Mouse (Mus musculus): ENCODE measurements around the gene Traf5.

The Traf5 gene

GRCm38 (mm10) chr1:192091806-192092772 lies at the start of gene Traf5:
TSS of gene Traf5 (minus strand) at chr1:192092559.
- peak; percentile 91 for DNase-seq

GRCm38 (mm10) chr1:192140313-192140712 lies 48.0 kb upstream of the Traf5 start:
- DNase-seq = no peak

- DNase-seq = peak; percentile 85
These were observed 45.9 kb upstream of the Traf5 start, which contains the start of gene Rcor3 for GRCm38 (mm10) chr1:192137926-192138910. TSS of gene Rcor3 (minus strand) at chr1:192138062.

DNA sequence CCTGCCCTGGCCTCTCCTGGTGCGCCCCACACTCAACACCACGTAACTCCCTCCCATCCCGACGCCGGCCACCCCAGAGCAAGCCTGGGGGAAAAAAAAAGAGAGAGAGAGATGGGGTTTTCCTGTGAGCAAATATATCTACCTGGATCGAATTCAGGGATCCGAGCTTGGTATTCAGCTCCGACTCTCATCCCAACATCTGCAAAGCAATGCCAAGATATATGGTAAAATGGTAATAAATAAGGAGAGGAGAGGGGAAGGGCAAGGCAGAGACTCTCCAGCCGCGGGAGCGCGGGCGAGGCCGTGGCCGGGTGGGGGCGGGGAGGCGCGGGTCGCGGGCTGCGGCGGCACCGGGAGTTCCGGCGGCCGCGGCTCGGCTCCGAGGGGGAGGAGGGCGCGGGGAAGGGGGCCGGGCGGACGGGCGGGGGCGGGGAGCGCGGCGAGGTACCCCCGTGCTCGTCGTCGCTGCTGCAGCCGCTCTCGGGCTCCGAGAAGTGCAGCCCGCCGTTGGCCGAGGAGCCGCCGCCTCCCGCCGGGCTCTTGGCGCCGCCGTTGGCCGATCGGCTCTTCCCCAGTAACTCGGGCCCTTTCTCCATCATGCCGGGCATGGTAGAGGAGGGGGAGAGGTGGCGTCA lies 45.0 kb upstream of the Traf5 start:
- peak; percentile 37 for DNase-seq

DNA sequence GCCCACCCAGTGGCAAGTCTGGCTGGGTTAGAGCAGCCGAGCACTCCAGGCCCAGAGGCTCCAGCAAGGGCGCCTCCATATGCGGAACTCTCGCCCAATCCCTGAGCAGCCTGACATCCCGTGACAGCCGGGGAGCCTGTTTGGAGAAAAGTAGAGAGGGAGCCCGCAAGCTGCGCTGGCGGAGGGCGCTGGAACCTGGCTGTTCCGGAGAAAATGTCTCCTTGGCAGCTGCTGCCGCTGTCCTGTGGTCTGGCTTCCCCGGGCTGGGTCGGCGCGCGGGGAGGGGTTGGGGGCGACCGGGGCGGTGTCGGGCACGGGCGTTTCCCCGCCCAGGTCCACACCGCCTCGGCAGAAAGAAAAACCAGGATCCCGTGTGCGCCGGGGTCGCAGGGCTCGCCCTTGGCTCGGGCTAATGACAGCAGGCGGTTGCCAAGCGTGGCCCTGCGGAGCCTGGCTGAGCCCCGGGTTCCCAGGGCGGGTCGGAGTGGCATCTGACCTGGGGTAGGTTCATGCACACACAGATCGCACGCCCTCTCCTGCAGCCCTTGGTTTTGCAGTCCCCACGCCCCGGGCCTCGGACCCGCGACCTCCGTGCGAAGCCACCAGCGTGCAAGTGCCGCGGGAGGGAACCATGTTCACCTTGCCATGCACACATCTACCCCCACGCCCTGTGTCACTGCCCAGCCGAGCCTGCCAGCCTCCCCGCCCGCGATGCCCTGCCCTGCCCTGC lies 44.4 kb upstream of the Traf5 start:
- peak; percentile 85 for DNase-seq

- DNase-seq = no peak
These were observed 37.8 kb upstream of the Traf5 start for GRCm38 (mm10) chr1:192130202-192130601.

DNA sequence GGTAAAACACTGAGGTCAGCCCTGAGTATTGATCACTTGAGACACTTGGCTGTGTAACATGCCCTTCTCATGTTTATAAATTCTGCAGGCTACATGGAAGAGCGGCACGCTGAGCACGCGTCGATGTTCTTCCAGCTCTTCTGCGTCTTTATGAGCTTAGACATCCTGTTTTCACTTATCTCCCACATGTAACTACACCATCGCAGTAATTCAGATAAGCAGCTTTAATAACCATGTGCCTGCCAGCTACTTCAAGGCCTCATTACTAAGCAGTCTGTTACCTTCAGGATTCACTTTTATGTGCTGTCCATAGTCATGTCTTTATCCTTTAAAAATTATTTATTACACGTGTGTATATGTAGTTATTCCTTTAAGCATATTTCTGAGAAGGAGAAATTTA lies 36.0 kb upstream of the Traf5 start:
- no peak for DNase-seq

DNA sequence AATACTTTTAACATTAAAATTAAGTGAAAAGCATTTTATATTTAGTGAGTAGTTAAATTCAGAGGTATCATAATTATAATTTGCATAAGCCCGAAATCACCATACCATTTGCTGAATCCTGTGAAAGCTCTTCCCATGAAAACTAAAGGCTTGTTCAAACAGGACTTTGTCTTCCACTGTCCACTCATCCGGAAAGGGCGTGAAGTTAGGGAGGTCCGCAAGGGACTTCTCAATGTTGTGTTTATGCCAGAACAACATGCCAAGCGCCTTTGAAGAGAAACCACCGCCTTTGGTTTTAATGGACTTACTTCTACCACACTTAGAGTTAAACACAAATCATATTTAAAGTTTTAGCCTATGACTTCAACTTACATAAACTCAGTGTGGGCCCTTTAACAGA lies 33.4 kb upstream of the Traf5 start:
- DNase-seq = no peak

GRCm38 (mm10) chr1:192116262-192116661 lies 23.9 kb upstream of the Traf5 start:
- DNase-seq = no peak

DNA sequence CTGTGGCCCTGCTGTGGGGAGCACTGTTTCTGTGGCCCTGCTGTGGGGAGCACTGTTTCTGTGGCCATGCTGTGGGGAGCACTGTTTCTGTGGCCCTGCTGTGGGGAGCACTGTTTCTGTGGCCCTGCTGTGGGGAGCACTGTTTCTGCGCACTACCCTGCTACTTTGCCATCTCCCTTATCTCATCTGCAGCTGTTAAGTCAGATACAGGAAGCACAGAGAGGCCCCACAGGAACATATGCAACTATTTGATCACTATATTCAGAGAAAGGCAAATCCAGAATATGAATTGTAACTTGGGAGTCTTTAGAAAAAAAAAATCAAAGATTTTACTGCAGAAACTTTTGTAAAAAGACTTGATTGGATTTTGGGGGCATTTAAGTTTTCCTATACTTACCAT lies 23.0 kb upstream of the Traf5 start:
- no peak for DNase-seq

- no peak for DNase-seq
These were observed 16.8 kb upstream of the Traf5 start for GRCm38 (mm10) chr1:192109169-192109568.

DNA sequence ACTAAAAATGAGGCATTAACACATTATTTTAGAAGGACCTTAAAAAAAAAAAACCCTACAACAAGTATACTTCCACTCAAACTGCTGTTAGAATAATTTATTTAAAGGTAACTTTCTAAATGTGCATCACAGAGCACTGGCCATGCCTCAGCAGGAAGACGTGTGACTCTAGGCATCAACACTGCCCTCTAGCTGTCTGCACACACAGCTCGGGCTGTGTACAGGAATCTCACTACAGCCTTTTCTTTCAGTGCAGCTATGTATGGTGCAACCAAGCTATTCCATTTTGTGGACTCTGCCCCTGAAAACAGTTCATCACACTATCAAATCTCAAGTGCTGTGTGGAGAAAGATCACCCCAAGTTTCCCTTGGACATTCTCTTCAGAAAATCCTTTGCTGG lies 15.0 kb upstream of the Traf5 start:
- no peak for DNase-seq

DNA sequence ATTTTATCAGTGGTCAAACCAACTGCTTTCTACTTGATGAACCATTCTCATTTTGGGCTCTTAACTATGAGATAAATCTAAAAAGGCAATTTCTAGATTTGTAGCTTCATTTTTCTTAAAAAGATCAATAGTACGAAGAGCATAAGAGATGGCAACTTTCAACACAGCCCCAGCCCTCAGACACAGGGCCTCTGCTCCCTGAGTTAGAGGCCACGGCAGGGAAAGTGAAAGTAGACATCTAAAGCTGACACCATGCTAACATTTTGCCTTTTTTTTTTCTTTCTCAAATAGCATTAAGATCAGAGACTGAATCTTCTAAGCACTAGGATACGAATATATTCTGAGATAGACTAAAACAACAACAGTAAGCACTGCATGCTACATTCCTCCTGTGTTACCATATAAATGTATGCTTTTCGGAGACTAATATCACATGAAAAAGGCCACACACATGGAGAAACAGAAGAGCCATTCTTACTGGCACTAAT lies 13.6 kb upstream of the Traf5 start:
- no peak for DNase-seq

DNA sequence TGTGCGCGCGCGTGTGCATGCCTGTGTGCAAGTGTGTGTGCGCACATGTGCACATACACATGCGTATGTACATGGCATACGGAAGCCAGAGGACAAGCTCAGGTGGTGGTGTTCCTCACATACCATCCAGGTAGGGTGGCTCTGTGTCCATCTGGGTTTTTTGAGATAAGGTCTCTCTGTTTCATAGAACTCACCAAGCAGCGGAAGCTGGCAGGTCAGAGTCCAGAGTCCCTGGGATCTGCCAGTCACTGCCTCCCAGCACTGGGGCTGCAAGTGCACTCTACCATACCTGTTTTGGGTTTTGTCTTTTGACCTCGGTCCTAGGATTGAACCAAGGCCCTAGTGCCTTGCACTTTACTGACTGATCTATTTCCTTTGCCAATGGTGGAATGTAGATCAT lies 11.7 kb upstream of the Traf5 start:
- DNase-seq = no peak

DNA sequence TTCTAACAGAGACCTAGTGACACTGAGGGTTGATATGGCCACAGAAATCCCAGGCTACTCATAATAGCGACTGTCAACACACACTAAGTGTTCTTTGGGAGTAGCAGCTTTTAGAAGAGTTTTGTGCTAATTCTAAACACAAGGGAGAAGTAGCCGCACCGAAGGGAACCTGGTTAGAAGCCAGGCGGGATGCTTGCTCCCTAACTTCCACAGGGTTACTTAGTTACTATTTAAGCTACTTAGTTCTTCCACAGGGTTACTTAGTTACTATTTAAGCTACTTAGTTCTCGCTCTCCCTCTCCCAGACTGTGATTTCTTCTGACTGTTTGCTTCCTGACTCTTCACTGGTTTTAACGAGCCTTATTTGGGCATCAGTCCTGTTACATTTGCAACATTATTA lies 10.8 kb upstream of the Traf5 start:
- no peak for DNase-seq

DNA sequence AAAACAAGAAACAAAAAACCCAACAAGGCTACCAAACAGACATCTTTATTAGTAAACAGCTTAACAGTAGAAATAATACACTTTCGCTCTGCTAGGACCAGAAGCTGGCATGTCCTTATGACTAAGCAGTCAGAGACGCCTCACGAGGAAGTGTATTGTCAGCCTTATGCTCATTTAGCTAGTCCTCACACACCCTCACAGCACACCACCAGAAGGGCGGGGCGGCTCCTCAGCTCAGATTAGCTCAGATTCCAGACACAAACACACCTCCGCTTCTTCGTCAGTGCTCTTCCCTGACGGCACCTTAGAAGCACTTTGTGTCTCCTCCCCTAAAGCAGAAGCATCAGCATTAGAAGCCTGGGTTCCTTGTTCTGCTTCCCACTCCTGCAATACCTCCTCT lies 9.0 kb upstream of the Traf5 start:
- peak; percentile 70 for DNase-seq

DNA sequence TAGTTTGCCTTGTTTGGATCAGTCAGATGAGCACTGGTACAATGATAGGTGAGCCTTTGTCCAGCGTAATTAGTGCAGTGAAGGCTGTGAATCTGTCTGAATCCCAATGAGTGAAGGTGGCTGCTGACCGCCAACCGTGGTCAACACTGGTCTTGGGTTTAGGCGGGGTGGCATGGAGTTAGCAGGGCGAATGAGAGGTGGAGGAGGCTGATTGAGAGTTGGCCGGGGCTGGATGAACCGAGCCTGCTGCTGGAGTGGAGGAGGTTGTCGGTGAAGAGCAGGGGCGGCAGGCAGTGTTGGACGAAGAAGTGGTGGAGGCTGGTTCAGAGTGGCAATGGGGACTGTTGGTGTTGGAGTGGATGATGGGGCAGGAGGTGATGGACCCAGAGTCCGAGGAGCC lies 8.4 kb upstream of the Traf5 start:
- DNase-seq = no peak

- no peak for DNase-seq
These were observed 3.3 kb upstream of the Traf5 start for GRCm38 (mm10) chr1:192095626-192096025.

- DNase-seq = peak; percentile 29
These were observed 2.3 kb upstream of the Traf5 start for GRCm38 (mm10) chr1:192094451-192095170.

- DNase-seq = peak; percentile 84
These were observed 711 bp upstream of the Traf5 start for GRCm38 (mm10) chr1:192092879-192093660.

Measured in right cerebral cortex, postnatal 25 days (tissue).